Mouse (Mus musculus) lung, postnatal 0 days (tissue): Measurements from ENCODE around the gene Rabif. TPM values are rescaled to one million over a fixed set of nuclear protein-coding genes. Genes with fewer than 3 reads are reported as not detected.
"Not testable (repeated sequence)": the region's sequence is repeated elsewhere in the genome, so short reads cannot be mapped to it uniquely, and the experiment has no call there.

Experiments
- ATAC-seq: fragments of 200-750 bp; cut with Nextera tagmentation; 2 replicates; pipeline ENCODE4 v1.8.0; 2017; ENCODE audit warnings: moderate library complexity
- DNase-seq: peaks from one replicate; pipeline ENCODE4 v3.0.0-alpha.2; 2016; ENCODE audit warnings: low spot score
- H3K27ac ChIP-seq: fragments of 300-500 bp; sonication (generic); 2 replicates; pipeline ENCODE4 v1.5.1; 2014; ENCODE audit warnings: antibody characterized with exemption, mild to moderate bottlenecking, low read length, mixed read lengths
- H3K27me3 ChIP-seq: fragments of 300-500 bp; sonication (generic); replicated peaks from 2 replicates; pipeline ENCODE4 v1.6.1; 2014; ENCODE audit warnings: low read length, mixed read lengths; ENCODE audit not compliant: insufficient read depth
- H3K36me3 ChIP-seq: fragments of 300-500 bp; sonication (generic); 2 replicates; pipeline ENCODE4 v1.6.1; 2014; ENCODE audit warnings: low read length, mixed read lengths; ENCODE audit not compliant: insufficient read depth
- H3K4me1 ChIP-seq: fragments of 300-500 bp; sonication (generic); 2 replicates; pipeline ENCODE4 v1.6.1; 2014; ENCODE audit warnings: antibody characterized with exemption, low read depth, low read length, mixed read lengths; ENCODE audit not compliant: insufficient read depth
- H3K4me2 ChIP-seq: fragments of 300-500 bp; sonication (generic); replicated peaks from 2 replicates; pipeline ENCODE4 v1.6.1; 2014; ENCODE audit warnings: low read depth, mild to moderate bottlenecking, low read length, moderate library complexity, mixed read lengths
- H3K4me3 ChIP-seq: fragments of 300-500 bp; sonication (generic); 2 replicates; pipeline ENCODE4 v1.5.1; 2014; ENCODE audit warnings: low read depth, low read length
- H3K9ac ChIP-seq: fragments of 300-500 bp; sonication (generic); replicated peaks from 2 replicates; pipeline ENCODE4 v1.6.1; 2014; ENCODE audit warnings: low read depth, mild to moderate bottlenecking
- H3K9me3 ChIP-seq: fragments of 300-500 bp; sonication (generic); 2 replicates; pipeline ENCODE4 v1.6.1; 2016; ENCODE audit warnings: low read length, mixed read lengths
- CTCF ChIP-seq: IDR thresholded peaks from 2 replicates; pipeline ENCODE4 v1.5.1; 2016; ENCODE audit warnings: antibody characterized with exemption, mild to moderate bottlenecking
- EP300 ChIP-seq: IDR thresholded peaks from 2 replicates; pipeline ENCODE4 v1.6.1; 2016; ENCODE audit warnings: antibody characterized with exemption, mild to moderate bottlenecking, control low read depth
- WGBS: fragments of 180-500 bp; shearing (Covaris S2); extraction: QIAGEN DNeasy Blood & Tissue Kit; methylation state at CpG from one replicate; pipeline ENCODE4 v1.1.7; 2014; 5-methylcytosine and 5-hydroxymethylcytosine counted together
- polyA plus RNA-seq: library from polyadenylated mRNA; unstranded; fragments of >200 nt; fragmentation: Nextera tagmentation; extraction: Ambion mirVana; gene quantifications from 2 replicates; pipeline ENCODE4 v1.2.1, GENCODE M21; 2015

The Rabif gene
- polyA plus RNA-seq, 1 experiment from 2014 or later: 29.1 TPM

DNA sequence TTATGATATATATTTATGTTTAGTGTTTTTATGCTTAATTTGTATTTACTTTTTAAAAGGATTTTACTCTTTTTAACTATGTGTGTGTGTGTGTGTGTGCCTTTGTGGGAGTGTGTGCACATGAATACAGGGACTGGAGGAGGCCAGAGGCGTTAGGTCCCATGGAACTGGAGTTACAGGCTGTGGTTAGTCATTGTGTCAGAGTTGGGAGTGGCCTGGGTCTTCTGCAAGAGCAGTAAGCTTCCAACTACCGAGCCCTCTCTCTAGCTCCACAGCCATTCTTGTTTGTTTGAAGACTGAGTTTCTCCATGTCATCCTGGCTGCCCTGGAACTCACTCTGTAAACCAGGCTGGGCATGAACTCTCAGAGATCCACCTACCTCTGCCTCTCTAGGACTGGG lies 27.9 kb downstream of the Rabif start:
- TF ChIP-seq CTCF (no peak), EP300 (no peak)

DNA sequence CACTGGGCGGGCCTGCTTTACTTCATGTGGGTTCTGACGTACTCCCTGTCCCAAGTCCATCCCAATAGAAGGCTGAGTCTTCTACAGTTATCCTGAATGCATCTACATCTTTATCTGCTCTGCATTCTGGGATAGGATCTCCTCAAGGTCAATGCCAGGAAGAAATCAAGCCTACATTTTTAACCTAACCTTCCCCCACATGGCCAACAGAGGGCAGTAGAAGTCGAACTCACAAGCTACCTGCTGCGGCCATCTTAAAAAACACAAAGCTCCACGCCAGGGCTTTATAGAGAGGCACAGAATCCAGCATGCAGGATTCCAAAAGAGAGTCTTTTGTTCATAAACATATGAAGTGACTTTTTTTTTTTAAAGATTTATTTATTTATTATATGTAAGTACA lies 30.0 kb downstream of the Rabif start:
- Histone ChIP-seq H3K4me2 (no peak overlapping the region), H3K27me3 (no peaks in the 10 kb centered on the region), H3K9me3 (no peaks in the 10 kb centered on the region), H3K4me3 (no peak overlapping the region), H3K27ac (no peak overlapping the region), H3K9ac (no peak overlapping the region), H3K4me1 (no peaks in the 10 kb centered on the region), H3K36me3 (no peaks in the 10 kb centered on the region)
- DNase-seq: peak; percentile 53
- no peak for ATAC-seq
- TF ChIP-seq EP300: no peak
- peak; percentile 66 for TF ChIP-seq CTCF
- 69% methylated on average over 5 of the region's 5 CpGs for WGBS

More for the DNA sequence above, 27.9 kb downstream of the Rabif start:
- no peaks in the 10 kb centered on the region for H3K9me3 ChIP-seq
- no peak overlapping the region for H3K4me3 ChIP-seq
- no peaks in the 10 kb centered on the region for H3K4me1 ChIP-seq
- no peak overlapping the region for H3K9ac ChIP-seq
- DNase-seq (peak; percentile 50), ATAC-seq (no peak)
- H3K36me3 ChIP-seq: no peaks in the 10 kb centered on the region
- H3K27me3 ChIP-seq: no peaks in the 10 kb centered on the region
- H3K4me2 ChIP-seq: no peak overlapping the region
- H3K27ac ChIP-seq: no peak overlapping the region
- WGBS: 40% methylated on average over 2 of the region's 2 CpGs

GRCm38 (mm10) chr1:134525015-134525414 lies 30.6 kb downstream of the Rabif start:
- Histone ChIP-seq H3K27ac (no peak overlapping the region), H3K27me3 (no peaks in the 10 kb centered on the region), H3K4me3 (no peak overlapping the region), H3K4me2 (no peak overlapping the region), H3K9me3 (no peaks in the 10 kb centered on the region), H3K4me1 (no peaks in the 10 kb centered on the region), H3K36me3 (no peaks in the 10 kb centered on the region), H3K9ac (no peak overlapping the region)
- ATAC-seq: no peak
- DNase-seq: no peak
- 64% methylated on average over 1 of the region's 1 CpGs for WGBS
- TF ChIP-seq CTCF: no peak
- no peak for TF ChIP-seq EP300

GRCm38 (mm10) chr1:134526752-134527151 lies 32.3 kb downstream of the Rabif start:
- TF ChIP-seq CTCF: no peak
- DNase-seq (no peak), ATAC-seq (no peak)
- Histone ChIP-seq H3K4me1 (no peaks in the 10 kb centered on the region), H3K4me3 (no peak overlapping the region), H3K4me2 (no peak overlapping the region), H3K36me3 (no peaks in the 10 kb centered on the region), H3K9me3 (no peaks in the 10 kb centered on the region), H3K9ac (no peak overlapping the region), H3K27ac (no peak overlapping the region), H3K27me3 (no peaks in the 10 kb centered on the region)
- WGBS: 50% methylated on average over 6 of the region's 6 CpGs

- Histone ChIP-seq H3K4me1 (no peaks in the 10 kb centered on the region), H3K9ac (no peak overlapping the region), H3K9me3 (no peaks in the 10 kb centered on the region), H3K27ac (no peak overlapping the region), H3K36me3 (no peaks in the 10 kb centered on the region), H3K4me3 (no peak overlapping the region), H3K27me3 (no peaks in the 10 kb centered on the region), H3K4me2 (no peak overlapping the region)
- ATAC-seq (no peak), DNase-seq (no peak)
- TF ChIP-seq CTCF: no peak
- no peak for TF ChIP-seq EP300
- 78% methylated on average over 6 of the region's 6 CpGs for WGBS
Observed at GRCm38 (mm10) chr1:134530618-134531017, 36.2 kb downstream of the Rabif start.

DNA sequence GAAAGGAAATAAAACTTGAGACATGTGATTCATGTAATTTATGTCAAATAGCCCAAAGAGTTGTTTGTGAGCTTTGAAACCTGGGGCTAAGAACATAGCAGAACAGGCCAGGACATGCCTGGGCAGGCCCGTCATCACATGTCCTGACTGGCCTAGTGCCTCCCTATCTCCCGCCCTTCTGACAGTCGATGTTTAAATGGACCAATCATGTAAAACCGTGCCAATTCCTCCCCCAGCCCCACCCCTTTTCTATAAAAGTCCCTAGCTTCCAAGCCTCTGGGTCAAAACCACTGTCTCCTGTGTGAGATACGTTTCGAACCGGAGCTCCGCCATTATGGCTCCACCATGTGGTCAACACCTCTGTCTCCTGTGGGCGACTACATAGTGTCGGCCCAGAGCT lies 39.3 kb downstream of the Rabif start:
- DNase-seq, H3K36me3 ChIP-seq, H3K9ac ChIP-seq, H3K9me3 ChIP-seq, H3K27me3 ChIP-seq, H3K4me2 ChIP-seq, ATAC-seq, H3K4me1 ChIP-seq, H3K27ac ChIP-seq, H3K4me3 ChIP-seq: not testable (repeated sequence)
- WGBS: 92% methylated on average over 10 of the region's 10 CpGs

DNA sequence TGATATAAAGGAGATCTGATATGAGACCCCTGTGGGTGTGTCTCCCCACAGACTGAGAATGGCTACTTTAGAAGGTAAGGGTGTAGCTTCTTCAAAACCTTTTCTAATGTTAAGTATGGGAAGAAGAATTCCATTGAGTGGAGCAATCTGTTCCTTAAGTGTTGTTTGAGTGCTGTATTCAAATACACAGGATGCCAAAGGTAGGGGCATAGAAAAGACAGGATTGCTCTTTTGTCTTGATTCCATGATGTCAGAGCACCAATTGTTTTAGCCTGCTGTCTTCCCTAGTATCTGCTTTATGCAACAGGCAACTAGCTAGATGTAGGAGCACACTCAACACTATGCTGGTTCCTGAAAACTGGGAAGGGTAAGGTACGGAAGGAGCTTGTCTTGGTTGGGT lies 40.6 kb downstream of the Rabif start:
- no peak for TF ChIP-seq CTCF
- no peak for TF ChIP-seq EP300
- Histone ChIP-seq H3K4me1 (no peaks in the 10 kb centered on the region), H3K27ac (no peak overlapping the region), H3K9me3 (no peaks in the 10 kb centered on the region), H3K4me2 (no peak overlapping the region), H3K9ac (no peak overlapping the region), H3K36me3 (no peaks in the 10 kb centered on the region), H3K27me3 (no peaks in the 10 kb centered on the region), H3K4me3 (no peak overlapping the region)
- 96% methylated on average over 1 of the region's 1 CpGs for WGBS
- no peak for ATAC-seq
- DNase-seq: no peak
